Mouse (Mus musculus) spleen, adult 2 months (tissue): Measurements from ENCODE around the gene Saysd1. TPM values are rescaled to one million over a fixed set of nuclear protein-coding genes. Genes with fewer than 3 reads are reported as not detected.

Source experiments
- DNase-seq, 2 experiments: peaks; one replicate each; pipeline versions ENCODE4 v3.0.0 to v3.0.0-alpha.2; 2012 to 2021; ENCODE audit warnings: low spot score in 2 of 2, low read depth in 1 of 2
- H3K27ac ChIP-seq: fragments of 200-500 bp; 2 replicates; pipeline ENCODE4 v1.5.1; 2012; ENCODE audit warnings: low read length, inconsistent platforms; ENCODE audit not compliant: insufficient read depth
- H3K27me3 ChIP-seq: fragments of 200-500 bp; 2 replicates; pipeline ENCODE4 v1.6.1; 2012; ENCODE audit warnings: mild to moderate bottlenecking, moderate library complexity, low read length, inconsistent platforms; ENCODE audit not compliant: control insufficient read depth, insufficient read depth
- H3K36me3 ChIP-seq: fragments of 200-500 bp; 2 replicates; pipeline ENCODE4 v1.6.1; 2012; ENCODE audit warnings: mild to moderate bottlenecking, low read length, inconsistent platforms; ENCODE audit not compliant: control insufficient read depth, insufficient read depth
- H3K4me1 ChIP-seq: fragments of 200-500 bp; 2 replicates; pipeline ENCODE4 v1.6.1; 2011; ENCODE audit warnings: inconsistent platforms; ENCODE audit not compliant: control insufficient read depth, insufficient read depth, insufficient read length
- H3K4me3 ChIP-seq: fragments of 200-500 bp; 2 replicates; pipeline ENCODE4 v1.5.1; 2011; ENCODE audit warnings: mild to moderate bottlenecking, inconsistent platforms; ENCODE audit not compliant: insufficient read depth, insufficient read length; ENCODE audit errors: extremely low read depth
- CTCF ChIP-seq: fragments of 200-500 bp; IDR thresholded peaks from 2 replicates; pipeline ENCODE4 v1.5.1; 2011; ENCODE audit warnings: mild to moderate bottlenecking, inconsistent platforms; ENCODE audit not compliant: insufficient read depth, insufficient read length, insufficient replicate concordance; ENCODE audit errors: extremely low read depth
- POLR2A ChIP-seq: fragments of 200-500 bp; IDR thresholded peaks from 2 replicates; pipeline ENCODE4 v1.6.1; 2011; ENCODE audit warnings: low read depth, low read length, inconsistent platforms
- WGBS: fragments of 180-500 bp; shearing (Covaris S2); methylation state at CpG from one replicate; pipeline ENCODE4 v1.1.7; 2018; 5-methylcytosine and 5-hydroxymethylcytosine counted together
- polyA plus RNA-seq: library from polyadenylated mRNA; depleted of rRNA; stranded (reverse); fragments of >200 nt; gene quantifications from 2 replicates; pipeline ENCODE4 v1.2.3, GENCODE M21; 2012

Gene Saysd1
- polyA plus RNA-seq, 1 experiment = 6.1 TPM

GRCm38 (mm10) chr14:20154937-20155336 is 16.6 kb upstream of the Saysd1 start:
- H3K4me3 ChIP-seq = no peak overlapping the region
- no peak overlapping the region for H3K27ac ChIP-seq
- no peaks in the 10 kb centered on the region; the same call in 1 of the 2 replicates for H3K4me1 ChIP-seq
- 82% methylated on average over 4 of the region's 4 CpGs for WGBS
- TF ChIP-seq CTCF = no peak
- no peak for TF ChIP-seq POLR2A
- H3K27me3 ChIP-seq = no peaks in the 10 kb centered on the region
- no peak for DNase-seq
- H3K36me3 ChIP-seq = no peaks in the 10 kb centered on the region

GRCm38 (mm10) chr14:20154245-20154644 is 15.9 kb upstream of the Saysd1 start:
- 71% methylated on average over 7 of the region's 7 CpGs for WGBS
- Histone ChIP-seq H3K4me1 (no peaks in the 10 kb centered on the region; the same call in 1 of the 2 replicates), H3K4me3 (no peak overlapping the region), H3K27ac (no peak overlapping the region), H3K36me3 (no peaks in the 10 kb centered on the region), H3K27me3 (no peaks in the 10 kb centered on the region)
- TF ChIP-seq CTCF (no peak), POLR2A (no peak)
- DNase-seq = no peak

GRCm38 (mm10) chr14:20149127-20150080 is 11.1 kb upstream of the Saysd1 start:
- DNase-seq = no peak
- TF ChIP-seq CTCF (no peak), POLR2A (no peak)
- H3K27me3 ChIP-seq = no peaks in the 10 kb centered on the region
- no peak overlapping the region for H3K4me3 ChIP-seq
- 83% methylated on average over 22 of the region's 22 CpGs for WGBS
- no peaks in the 10 kb centered on the region; the same call in 1 of the 2 replicates for H3K4me1 ChIP-seq
- H3K27ac ChIP-seq = no peak overlapping the region
- H3K36me3 ChIP-seq = peaks cover 4% of the 10 kb centered on the region; the same call in 1 of the 2 replicates

- TF ChIP-seq CTCF = no peak
- H3K36me3 ChIP-seq = peaks cover 4% of the 10 kb centered on the region; the same call in 1 of the 2 replicates
- H3K4me3 ChIP-seq = no peak overlapping the region
- DNase-seq = no peak
- WGBS = 96% methylated on average over 11 of the region's 11 CpGs
- no peaks in the 10 kb centered on the region; the same call in 1 of the 2 replicates for H3K4me1 ChIP-seq
- H3K27ac ChIP-seq = no peak overlapping the region
- H3K27me3 ChIP-seq = no peaks in the 10 kb centered on the region
Observed at GRCm38 (mm10) chr14:20148514-20148913, 10.2 kb upstream of the Saysd1 start.

GRCm38 (mm10) chr14:20147854-20148253 is 9.5 kb upstream of the Saysd1 start:
- WGBS = 96% methylated on average over 7 of the region's 7 CpGs
- H3K4me1 ChIP-seq = no peaks in the 10 kb centered on the region; the same call in 1 of the 2 replicates
- H3K27ac ChIP-seq = no peak overlapping the region
- peaks cover 4% of the 10 kb centered on the region; the same call in 1 of the 2 replicates for H3K36me3 ChIP-seq
- no peak for DNase-seq
- TF ChIP-seq CTCF = no peak
- TF ChIP-seq POLR2A = no peak
- no peak overlapping the region for H3K4me3 ChIP-seq
- H3K27me3 ChIP-seq = no peaks in the 10 kb centered on the region

- Histone ChIP-seq H3K27ac (no peak overlapping the region), H3K4me3 (no peak overlapping the region), H3K27me3 (no peaks in the 10 kb centered on the region), H3K36me3 (peaks cover 12% of the 10 kb centered on the region), H3K4me1 (no peaks in the 10 kb centered on the region)
- WGBS = 95% methylated on average over 4 of the region's 4 CpGs
- DNase-seq = no peak
- TF ChIP-seq CTCF (no peak), POLR2A (no peak)
Observed at GRCm38 (mm10) chr14:20144093-20144492, 5.8 kb upstream of the Saysd1 start.

GRCm38 (mm10) chr14:20134965-20135671 is 3.2 kb downstream of the Saysd1 start:
- Histone ChIP-seq H3K27me3 (no peaks in the 10 kb centered on the region), H3K4me1 (no peaks in the 10 kb centered on the region), H3K4me3 (no peak overlapping the region), H3K27ac (no peak overlapping the region), H3K36me3 (no peaks in the 10 kb centered on the region)
- TF ChIP-seq POLR2A = no peak
- no peak for TF ChIP-seq CTCF
- DNase-seq = no peak
- 91% methylated on average over 10 of the region's 10 CpGs for WGBS
